Mouse (Mus musculus) megakaryocyte, embryonic 14.5 days (primary cell): ENCODE measurements around the gene Flot1.
"Not testable (repeated sequence)": the region's sequence is repeated elsewhere in the genome, so short reads cannot be mapped to it uniquely, and the experiment has no call there.

ENCODE experiments used
- FLI1 ChIP-seq: IDR thresholded peaks from 2 replicates; pipeline ENCODE4 v1.6.1; 2012; ENCODE audit warnings: low read length, inconsistent platforms, mixed read lengths
- GATA1 ChIP-seq: IDR thresholded peaks from 3 replicates; pipeline ENCODE4 v1.6.1; 2012; ENCODE audit warnings: mixed read lengths, low read length, inconsistent platforms, borderline replicate concordance

GRCm38 (mm10) chr17:35839002-35839401, 16.0 kb downstream of the Flot1 start:
- not testable (repeated sequence) for TF ChIP-seq GATA1, FLI1
